Mouse (Mus musculus): Measurements from ENCODE around the gene Asrgl1.

DNA sequence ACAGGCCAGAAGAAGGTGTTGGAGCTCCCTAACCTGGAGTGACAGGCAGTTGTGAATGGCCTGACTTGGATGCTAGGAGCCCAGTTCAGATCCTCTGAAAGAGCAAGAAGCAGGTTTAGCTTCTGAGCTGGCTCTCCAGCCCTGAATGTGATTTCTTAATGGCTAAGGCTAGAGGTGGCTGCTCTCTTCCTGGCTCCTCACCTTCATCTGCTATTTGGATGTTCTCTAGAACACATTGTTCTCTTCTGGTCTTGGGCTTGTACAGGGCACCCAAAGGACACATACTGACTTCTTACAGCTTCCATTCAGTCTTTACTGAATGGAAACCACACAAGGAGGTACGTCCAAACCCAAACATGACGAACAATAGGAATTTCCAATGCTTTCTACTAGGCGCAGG, 59.4 kb downstream of the Asrgl1 start:
- no peak for TF ChIP-seq CTCF (IDR thresholded peaks at IDR 0.05; ENCODE audit: low read depth)
- no peak for TF ChIP-seq EP300 (IDR thresholded peaks at IDR 0.05; ENCODE audit: low read depth)
